Comparison of ENCODE assay signal across 22 mouse cellular contexts in genomic region chr19:17344881-17345280, GRCm38 (mm10). TPM values are rescaled to one million over a fixed set of nuclear protein-coding genes. Genes with fewer than 3 reads are reported as not detected.
DNase-seq lines count a peak whose midpoint lies in the region; ATAC-seq lines count a peak whose summit lies in the region.
"Had no signal": no experiment of that assay in that cellular context is flagged by ENCODE, and none has a peak within 500 bp of the region (broad histone marks: within the 10 kb centered on the region; RNA-seq: fewer than 3 reads in every experiment).

No protein-coding gene starts in this region.

- no peak for ATAC-seq in liver, embryonic 13.5 days (ENCODE audit: low read depth)
- ATAC-seq in liver, embryonic 11.5 days (replicated peaks; ENCODE audit: low FRiP score), result no peak
- peak; percentile 80 to 87; a peak in 3 of 4 replicates for ATAC-seq in hematopoietic stem cell, adult 5-6 weeks (replicated peaks in 1 of 2; ENCODE audit: insufficient read depth in 1 of 2, low FRiP score in 2 of 2, low TSS enrichment in 1 of 2, low read depth in 1 of 2, poor library complexity in 2 of 2, severe bottlenecking in 2 of 2)
- peak; percentile 88 for ATAC-seq in monocyte, adult 5-6 weeks (replicated peaks; ENCODE audit: insufficient number of reproducible peaks, low FRiP score, low TSS enrichment, poor library complexity, severe bottlenecking)
- ATAC-seq: activated CD4-positive, CD25-positive, alpha-beta regulatory T cell, adult 4 months; forebrain, embryonic 14.5 days; Patski had no signal

- H3K36me3 ChIP-seq in liver, embryonic 13.5 days, result peaks cover 46% of the 10 kb centered on the region
- H3K36me3 ChIP-seq in liver, embryonic 11.5 days (ENCODE audit: control insufficient read depth, insufficient read depth, low read length), result no peaks in the 10 kb centered on the region
- H3K36me3 ChIP-seq: embryonic facial prominence, embryonic 10.5 days; heart, embryonic 15.5 days; hindbrain, embryonic 15.5 days had no signal

- peak overlapping the region; percentile 26; the same call in 1 of the 2 replicates for H3K27ac ChIP-seq in liver, embryonic 13.5 days
- no peak overlapping the region for H3K27ac ChIP-seq in liver, embryonic 11.5 days (ENCODE audit: low read depth, low read length)
- H3K27ac ChIP-seq: embryonic facial prominence, embryonic 10.5 days; heart, adult 2 months; heart, embryonic 15.5 days; hindbrain, embryonic 15.5 days had no signal

- H3K4me2 ChIP-seq in liver, embryonic 13.5 days, result no peak overlapping the region
- no peak overlapping the region for H3K4me2 ChIP-seq in liver, embryonic 11.5 days
- H3K4me2 ChIP-seq: heart, embryonic 11.5 days; heart, embryonic 15.5 days; hindbrain, embryonic 15.5 days had no signal

- no peak for DNase-seq in liver, embryonic 13.5 days
- no peak for DNase-seq in liver, embryonic 11.5 days (ENCODE audit: low spot score)
- peak; percentile 68 for DNase-seq in 416B (ENCODE audit: low read depth)
- DNase-seq in layer of hippocampus, postnatal 10 days (ENCODE audit: low spot score in 2 of 2), result no peak
- DNase-seq in gastrocnemius, adult 18-20 months (ENCODE audit: low spot score), result no peak
- DNase-seq: adrenal gland, adult 2 months; adrenal gland, postnatal 25 days; cerebellum, adult 18-20 months; cerebellum, adult 9-11 months; cerebellum, postnatal 36 days; gastrocnemius, postnatal 36 days; heart, adult 2 months had no signal

- H3K27me3 ChIP-seq in liver, embryonic 13.5 days, result no peaks in the 10 kb centered on the region
- no peaks in the 10 kb centered on the region for H3K27me3 ChIP-seq in liver, embryonic 11.5 days (replicated peaks; ENCODE audit: control insufficient read depth, insufficient read depth, low read length)
- H3K27me3 ChIP-seq: CH12.LX; heart, embryonic 15.5 days; hindbrain, embryonic 15.5 days; Patski had no signal

- no peaks in the 10 kb centered on the region for H3K9me3 ChIP-seq in liver, embryonic 13.5 days (replicated peaks)
- H3K9me3 ChIP-seq in liver, embryonic 11.5 days (ENCODE audit: control insufficient read depth, low read length), result no peaks in the 10 kb centered on the region
- H3K9me3 ChIP-seq: embryonic facial prominence, embryonic 10.5 days; heart, embryonic 15.5 days; hindbrain, embryonic 15.5 days had no signal

- 47% methylated on average over 7 of the region's 7 CpGs for WGBS in liver, embryonic 13.5 days (ENCODE audit: insufficient replicate concordance)
- WGBS in liver, embryonic 11.5 days, result 59% methylated on average over 7 of the region's 7 CpGs

- H3K9ac ChIP-seq in liver, embryonic 13.5 days, result no peak overlapping the region
- H3K9ac ChIP-seq in liver, embryonic 11.5 days (ENCODE audit: low read depth, low read length), result no peak overlapping the region
- H3K9ac ChIP-seq: heart, embryonic 15.5 days; hindbrain, embryonic 15.5 days had no signal

- H3K4me1 ChIP-seq in liver, embryonic 13.5 days (replicated peaks), result peaks cover 91% of the 10 kb centered on the region
- peaks cover 25% of the 10 kb centered on the region for H3K4me1 ChIP-seq in liver, embryonic 11.5 days (replicated peaks; ENCODE audit: control insufficient read depth, insufficient read depth, low read length)
- H3K4me1 ChIP-seq: embryonic facial prominence, embryonic 10.5 days; heart, embryonic 15.5 days; hindbrain, embryonic 15.5 days had no signal

- H3K4me3 ChIP-seq in liver, embryonic 13.5 days (replicated peaks), result no peak overlapping the region
- H3K4me3 ChIP-seq in liver, embryonic 11.5 days (ENCODE audit: low read depth, low read length), result no peak overlapping the region
- H3K4me3 ChIP-seq: embryonic facial prominence, embryonic 10.5 days; heart, adult 2 months; heart, embryonic 15.5 days; hindbrain, embryonic 15.5 days had no signal

RNA-seq across cellular contexts. Expression of gene Gcnt1, which starts 27.8 kb away (rescaled TPM):
- polyA plus RNA-seq in liver, embryonic 13.5 days (2015; fragmentation: Nextera tagmentation; extraction: Ambion mirVana), result 17.9 and 25.0 TPM in 2 replicates
- polyA plus RNA-seq in liver, embryonic 11.5 days (2014; fragmentation: Nextera tagmentation; extraction: Ambion mirVana), result 26.0 and 28.8 TPM in 2 replicates
- total RNA-seq in hematopoietic stem cell, adult 5-6 weeks (2017), result 30.8 and 38.0 TPM in 2 replicates
- 24.1 to 36.0 TPM (median 35.5 TPM) in 3 replicates for total RNA-seq in monocyte, adult 5-6 weeks (2017)
- 1 to 10 TPM; 1.8 to 2.2 TPM for total RNA-seq in layer of hippocampus, postnatal 10 days (2021)
- total RNA-seq in gastrocnemius, adult 18-20 months (2021), result under 1 TPM; 0.47 to 0.75 TPM

RNA-seq across cellular contexts. Expression of gene Rfk, which starts 49.0 kb away (rescaled TPM):
- polyA plus RNA-seq in liver, embryonic 13.5 days (2015; fragmentation: Nextera tagmentation; extraction: Ambion mirVana), result 73.0 and 84.8 TPM in 2 replicates
- polyA plus RNA-seq in liver, embryonic 11.5 days (2014; fragmentation: Nextera tagmentation; extraction: Ambion mirVana), result 86.0 and 88.3 TPM in 2 replicates
- total RNA-seq in hematopoietic stem cell, adult 5-6 weeks (2017), result 36.5 and 45.1 TPM in 2 replicates
- 34.0 to 41.6 TPM (median 38.1 TPM) in 3 replicates for total RNA-seq in monocyte, adult 5-6 weeks (2017)
- 10 to 100 TPM; 50.7 to 57.1 TPM for total RNA-seq in layer of hippocampus, postnatal 10 days (2021)
- total RNA-seq in gastrocnemius, adult 18-20 months (2021), result 10 to 100 TPM; 71.3 to 73.5 TPM

Comparison
In these comparisons a context has a peak if more than half of its experiments do, and no peak if none do; other contexts are left out.
1. ATAC-seq: peak in hematopoietic stem cell, adult 5-6 weeks (2 of 2) and monocyte, adult 5-6 weeks (single experiment); none in liver, embryonic 13.5 days (single experiment) and liver, embryonic 11.5 days (single experiment).